Mouse (Mus musculus) megakaryocyte, embryonic 14.5 days (primary cell): ENCODE data around the gene Tfap2a.

ENCODE experiments used
- FLI1 ChIP-seq: IDR thresholded peaks from 2 replicates; pipeline ENCODE4 v1.6.1; 2012; ENCODE audit warnings: low read length, inconsistent platforms, mixed read lengths
- GATA1 ChIP-seq: IDR thresholded peaks from 3 replicates; pipeline ENCODE4 v1.6.1; 2012; ENCODE audit warnings: mixed read lengths, low read length, inconsistent platforms, borderline replicate concordance

- no peak for TF ChIP-seq FLI1
- TF ChIP-seq GATA1 = no peak
Measured at GRCm38 (mm10) chr13:40729592-40730431, 8.4 kb downstream of the Tfap2a start.
